Mouse (Mus musculus) kidney, adult 2 months (tissue): ENCODE measurements around the gene Sertad3. TPM values are rescaled to one million over a fixed set of nuclear protein-coding genes. Genes with fewer than 3 reads are reported as not detected.

Source experiments
- DNase-seq: peaks from one replicate; pipeline ENCODE4 v3.0.0; 2021
- H3K27ac ChIP-seq: fragments of 200-500 bp; 2 replicates; pipeline ENCODE4 v1.5.1; 2012; ENCODE audit warnings: low read depth, low read length, control low read depth, inconsistent platforms; ENCODE audit not compliant: insufficient read depth
- H3K27me3 ChIP-seq: fragments of 200-500 bp; replicated peaks from 2 replicates; pipeline ENCODE4 v1.6.1; 2012; ENCODE audit warnings: mild to moderate bottlenecking, moderate library complexity, low read length, inconsistent platforms; ENCODE audit not compliant: control insufficient read depth, insufficient read depth
- H3K36me3 ChIP-seq: fragments of 200-500 bp; 2 replicates; pipeline ENCODE4 v1.6.1; 2012; ENCODE audit warnings: mild to moderate bottlenecking, moderate library complexity, low read length, inconsistent platforms; ENCODE audit not compliant: control insufficient read depth, insufficient read depth
- H3K4me1 ChIP-seq: fragments of 200-500 bp; 2 replicates; pipeline ENCODE4 v1.6.1; 2011; ENCODE audit warnings: low read length; ENCODE audit not compliant: control insufficient read depth, insufficient read depth
- H3K4me3 ChIP-seq: fragments of 200-500 bp; 2 replicates; pipeline ENCODE4 v1.5.1; 2011; ENCODE audit warnings: mild to moderate bottlenecking, low read depth, low read length, control low read depth; ENCODE audit not compliant: insufficient read depth
- CTCF ChIP-seq: fragments of 200-500 bp; conservative IDR thresholded peaks from 2 replicates; pipeline ENCODE4 v1.5.1; 2011; ENCODE audit warnings: low read depth, mild to moderate bottlenecking, control low read depth, low read length, moderate library complexity, mixed read lengths; ENCODE audit not compliant: insufficient read depth, insufficient read length
- POLR2A ChIP-seq: fragments of 200-500 bp; IDR thresholded peaks from one replicate; pipeline ENCODE4 v1.6.1; 2011; ENCODE audit warnings: low read depth, low read length, control low read depth
- WGBS: fragments of 180-500 bp; shearing (Covaris S2); methylation state at CpG from one replicate; pipeline ENCODE4 v1.1.7; 2018; 5-methylcytosine and 5-hydroxymethylcytosine counted together
- polyA plus RNA-seq: library from polyadenylated mRNA; depleted of rRNA; stranded (reverse); fragments of >200 nt; gene quantifications from 2 replicates; pipeline ENCODE4 v1.2.3, GENCODE M21; 2012

The Sertad3 gene
- polyA plus RNA-seq, 1 experiment, result 12.8 TPM

DNA sequence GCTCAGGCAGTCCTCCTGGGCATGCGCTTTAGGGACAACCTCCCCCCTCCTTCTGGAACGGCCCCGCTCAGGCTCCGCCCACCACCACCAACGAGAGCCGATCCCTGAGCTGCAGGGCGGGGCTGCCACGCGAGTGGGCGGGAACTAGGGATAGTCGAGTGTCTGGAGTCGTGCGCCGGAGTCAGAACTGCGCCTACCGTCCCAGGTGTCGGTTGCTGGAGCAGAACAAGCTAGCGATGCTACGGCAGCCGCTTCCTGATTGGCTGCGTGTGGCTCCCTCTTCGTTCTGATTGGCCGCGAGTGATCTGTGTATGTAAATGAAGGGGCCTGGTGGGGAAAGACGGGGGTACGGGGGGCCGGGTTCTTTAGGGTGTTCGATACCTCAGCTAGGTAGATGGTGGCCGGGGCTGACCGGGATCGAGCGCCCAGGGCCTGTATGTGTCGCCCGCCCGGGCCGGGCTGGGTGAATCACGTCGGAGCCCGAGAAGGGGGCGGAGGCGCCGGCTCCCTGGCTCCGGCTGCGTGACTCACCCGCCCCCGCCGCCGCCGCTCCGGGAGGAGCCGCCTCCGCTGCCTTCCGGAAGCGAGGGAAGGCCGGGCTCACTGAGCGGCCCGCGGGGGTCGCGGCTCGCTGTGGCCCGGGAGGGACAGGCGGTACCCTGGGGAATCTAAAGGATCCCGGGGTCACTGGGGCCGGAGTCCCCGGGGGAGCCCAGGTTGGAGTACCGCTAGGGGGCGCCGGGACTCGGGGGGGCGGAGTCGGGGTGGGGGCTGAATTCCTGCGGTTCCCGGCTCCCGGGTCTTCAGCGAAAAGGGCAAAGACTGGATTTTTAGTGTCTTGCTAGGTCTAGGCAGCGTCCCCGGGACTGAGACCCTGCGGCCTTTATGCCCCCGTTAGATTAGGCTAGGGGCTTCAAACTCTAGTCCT, 13.5 kb downstream of the Sertad3 start, which contains the start of gene Sertad1:
Gene Sertad1, plus strand, starts transcription at position 141 of the 928 bp plus-strand sequence.
- WGBS, result 1% methylated on average over 75 of the region's 80 CpGs
- Histone ChIP-seq H3K27me3 (no peaks in the 10 kb centered on the region), H3K36me3 (no peaks in the 10 kb centered on the region; the same call in 1 of the 2 replicates), H3K4me3 (peak within 1 kb of the TSS; percentile 72), H3K27ac (peak within 1 kb of the TSS; percentile 90), H3K4me1 (peaks cover 14% of the 10 kb centered on the region)
- DNase-seq, result peak; percentile 100
- TF ChIP-seq CTCF (0 out of 2 replicates have a peak, but pooled peaks have one; percentile 18), POLR2A (peak; percentile 100)

GRCm38 (mm10) chr7:27487740-27488268, 14.2 kb downstream of the Sertad3 start:
- H3K36me3 ChIP-seq, result no peaks in the 10 kb centered on the region; the same call in 1 of the 2 replicates
- peaks cover 14% of the 10 kb centered on the region for H3K4me1 ChIP-seq
- WGBS, result 1% methylated on average over 13 of the region's 13 CpGs
- no peak for TF ChIP-seq POLR2A
- no peak for TF ChIP-seq CTCF
- H3K27ac ChIP-seq, result peak overlapping the region; percentile 80
- peak; percentile 82 for DNase-seq
- peak overlapping the region; percentile 72 for H3K4me3 ChIP-seq
- H3K27me3 ChIP-seq, result no peaks in the 10 kb centered on the region

GRCm38 (mm10) chr7:27489270-27489869, 15.8 kb downstream of the Sertad3 start:
- Histone ChIP-seq H3K36me3 (no peaks in the 10 kb centered on the region; the same call in 1 of the 2 replicates), H3K4me3 (no peak overlapping the region), H3K27ac (no peak overlapping the region; the same call in 1 of the 2 replicates), H3K27me3 (no peaks in the 10 kb centered on the region), H3K4me1 (peaks cover 14% of the 10 kb centered on the region)
- 76% methylated on average over 25 of the region's 25 CpGs for WGBS
- no peak for DNase-seq
- no peak for TF ChIP-seq CTCF
- TF ChIP-seq POLR2A, result no peak

DNA sequence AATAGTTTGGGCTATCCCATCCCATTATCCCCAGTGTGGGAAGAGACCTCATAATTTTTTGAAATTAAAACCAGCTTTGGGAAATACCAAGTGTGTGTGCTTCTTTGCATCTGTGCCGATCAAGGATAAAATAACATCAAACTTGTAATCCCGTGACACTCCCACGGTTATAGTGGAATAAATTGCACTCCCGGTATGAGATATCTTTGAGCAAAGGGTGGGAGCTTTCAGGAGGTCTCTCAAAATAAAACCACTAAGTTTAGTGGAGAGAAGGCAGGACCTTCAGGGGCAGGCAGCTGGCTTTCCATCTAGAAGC, 16.6 kb downstream of the Sertad3 start:
- no peak for DNase-seq
- Histone ChIP-seq H3K27ac (peak overlapping the region; percentile 87), H3K36me3 (no peaks in the 10 kb centered on the region; the same call in 1 of the 2 replicates), H3K4me1 (peaks cover 14% of the 10 kb centered on the region), H3K27me3 (no peaks in the 10 kb centered on the region), H3K4me3 (peak overlapping the region; percentile 13)
- WGBS, result 17% methylated on average over 4 of the region's 4 CpGs
- TF ChIP-seq CTCF, result no peak
- TF ChIP-seq POLR2A, result no peak

DNA sequence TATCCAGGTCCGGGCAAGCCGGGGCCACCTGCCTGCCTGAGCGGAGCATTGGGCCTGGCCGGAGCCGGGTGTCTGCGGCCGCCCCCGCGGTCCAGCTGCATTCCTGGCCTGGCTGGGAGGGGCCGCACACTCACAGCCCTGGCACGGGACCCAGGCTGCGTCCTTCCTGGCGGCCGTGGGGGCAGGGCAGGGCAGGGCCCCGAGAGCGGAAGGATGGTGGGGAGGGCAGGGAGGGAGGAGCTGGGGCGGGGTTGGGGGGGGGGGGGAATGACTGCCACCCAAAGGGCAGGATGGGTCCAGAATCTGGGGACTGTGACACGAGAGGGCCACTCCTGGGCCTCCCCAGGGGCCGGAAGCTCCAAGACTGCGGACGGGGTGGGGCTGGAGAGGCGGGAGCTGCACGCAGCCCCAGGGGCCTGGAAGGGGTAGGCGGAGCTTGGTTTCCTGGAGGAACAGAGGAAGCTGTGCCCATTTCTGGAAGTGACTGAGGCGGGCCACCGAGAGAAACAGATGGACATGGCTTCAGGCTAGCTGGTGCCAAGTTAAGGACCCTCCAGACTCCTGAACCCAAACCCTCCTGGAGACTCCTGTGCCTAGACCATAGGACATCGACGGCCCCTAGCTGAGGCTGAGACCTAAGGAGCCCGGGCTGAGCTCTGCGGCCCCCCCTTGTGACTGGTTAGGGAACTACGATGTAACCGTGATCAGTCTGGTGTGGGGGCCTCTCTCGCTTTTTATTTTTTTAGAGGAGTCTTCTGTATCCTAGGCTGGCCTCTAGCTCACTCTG, 17.2 kb downstream of the Sertad3 start:
- Histone ChIP-seq H3K27ac (peak overlapping the region; percentile 87), H3K4me1 (peaks cover 14% of the 10 kb centered on the region), H3K36me3 (no peaks in the 10 kb centered on the region; the same call in 1 of the 2 replicates), H3K27me3 (no peaks in the 10 kb centered on the region), H3K4me3 (peak overlapping the region; percentile 38)
- TF ChIP-seq POLR2A (peak; percentile 37), CTCF (peak; percentile 58)
- 1% methylated on average over 33 of the region's 33 CpGs for WGBS
- peak; percentile 98 for DNase-seq

- peak; percentile 61 for DNase-seq
- peak overlapping the region; percentile 83 for H3K27ac ChIP-seq
- no peaks in the 10 kb centered on the region for H3K27me3 ChIP-seq
- peaks cover 14% of the 10 kb centered on the region for H3K4me1 ChIP-seq
- H3K36me3 ChIP-seq, result no peaks in the 10 kb centered on the region; the same call in 1 of the 2 replicates
- H3K4me3 ChIP-seq, result no peak overlapping the region
- TF ChIP-seq POLR2A, result no peak
- TF ChIP-seq CTCF, result no peak
- WGBS, result 61% methylated on average over 7 of the region's 7 CpGs
Measured at GRCm38 (mm10) chr7:27491856-27492255, 18.3 kb downstream of the Sertad3 start.
